ENCODE assay signal across 25 mouse cellular contexts in the genomic region with DNA sequence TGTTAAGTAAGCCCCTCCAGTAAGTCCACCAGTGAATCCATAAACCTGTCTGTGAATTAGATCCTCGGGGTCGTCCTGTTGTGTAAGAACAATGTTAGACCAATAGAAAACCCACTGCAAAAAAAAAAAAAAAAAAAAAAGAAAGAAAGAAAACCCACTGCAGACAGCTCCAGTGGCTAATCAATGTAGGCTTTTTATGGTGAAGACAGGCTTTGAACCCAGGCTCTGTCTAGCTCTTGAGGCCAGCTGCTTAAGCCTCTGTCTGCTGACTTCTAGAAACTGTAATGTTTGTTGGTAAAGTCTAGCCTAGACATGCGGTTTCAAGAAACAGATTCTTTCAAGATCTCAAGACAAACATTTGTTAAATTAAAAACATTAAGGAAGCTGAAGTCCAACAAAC. TPM values are rescaled to one million over a fixed set of nuclear protein-coding genes. Genes with fewer than 3 reads are reported as not detected.
DNase-seq lines count a peak whose midpoint lies in the region; ATAC-seq and TF ChIP-seq lines count a peak whose summit lies in the region.
"Had no signal": no experiment of that assay in that cellular context is flagged by ENCODE, and none has a peak within 500 bp of the region (broad histone marks: within the 10 kb centered on the region; RNA-seq: fewer than 3 reads in every experiment).

No protein-coding gene starts in this region.

- DNase-seq in embryonic facial prominence, embryonic 10.5 days (ENCODE audit: low spot score) = no peak
- DNase-seq in liver, embryonic 13.5 days = no peak
- peak; percentile 52 for DNase-seq in MEL (ENCODE audit: low read depth, low spot score)
- no peak for DNase-seq in B cell, adult 2 months
- DNase-seq: cerebellum, adult 9-11 months had no signal

- H3K4me3 ChIP-seq in embryonic facial prominence, embryonic 13.5 days = no peak overlapping the region
- H3K4me3 ChIP-seq in embryonic facial prominence, embryonic 10.5 days = no peak overlapping the region
- H3K4me3 ChIP-seq in liver, embryonic 13.5 days (replicated peaks) = no peak overlapping the region
- no peak overlapping the region for H3K4me3 ChIP-seq in liver, embryonic 12.5 days
- peak overlapping the region; percentile 94 for H3K4me3 ChIP-seq in MEL (ENCODE audit: control insufficient read depth in 1 of 2, insufficient read depth in 1 of 2, low read depth in 2 of 2, low read length in 2 of 2)
- peak overlapping the region; percentile 22 for H3K4me3 ChIP-seq in myocyte
- H3K4me3 ChIP-seq: embryonic facial prominence, embryonic 12.5 days; hindbrain, embryonic 13.5 days had no signal

- H3K4me1 ChIP-seq in embryonic facial prominence, embryonic 13.5 days = peaks cover 14% of the 10 kb centered on the region
- H3K4me1 ChIP-seq in embryonic facial prominence, embryonic 10.5 days = peaks cover 15% of the 10 kb centered on the region
- H3K4me1 ChIP-seq in liver, embryonic 13.5 days (replicated peaks) = peaks cover 22% of the 10 kb centered on the region
- peaks cover 16% of the 10 kb centered on the region; the same call in 1 of the 2 replicates for H3K4me1 ChIP-seq in liver, embryonic 12.5 days
- H3K4me1 ChIP-seq in MEL (ENCODE audit: control insufficient read depth in 1 of 2, insufficient read depth in 2 of 2, low read length in 2 of 2) = peaks cover 3 to 5% of the 10 kb centered on the region in 2 experiments; a peak in 3 of 4 replicates
- H3K4me1 ChIP-seq: heart, embryonic 13.5 days had no signal

- no peak for TF ChIP-seq RAD21 in MEL (IDR thresholded peaks at IDR 0.05; ENCODE audit: low read depth, low read length)

- no peak for ATAC-seq in embryonic facial prominence, embryonic 13.5 days (ENCODE audit: insufficient number of reproducible peaks, insufficient read depth, low FRiP score, low TSS enrichment, low read depth)
- ATAC-seq in liver, embryonic 13.5 days (ENCODE audit: low read depth) = no peak
- ATAC-seq in liver, embryonic 12.5 days = no peak
- ATAC-seq in megakaryocyte-erythroid progenitor cell, adult 5-6 weeks (replicated peaks; ENCODE audit: low FRiP score, low TSS enrichment, poor library complexity, severe bottlenecking) = no peak

- no peak for TF ChIP-seq POLR2A in MEL (IDR thresholded peaks at IDR 0.05; ENCODE audit: control insufficient read depth in 1 of 2, insufficient read depth in 1 of 2, low read depth in 1 of 2, low read length in 2 of 2, poor library complexity in 1 of 2)
- no peak for TF ChIP-seq POLR2A in myocyte (IDR thresholded peaks at IDR 0.05; ENCODE audit: insufficient read length, low read depth)

- H3K4me2 ChIP-seq in embryonic facial prominence, embryonic 13.5 days = peak overlapping the region; percentile 45; the same call in 1 of the 2 replicates
- peak overlapping the region; percentile 35 for H3K4me2 ChIP-seq in liver, embryonic 13.5 days
- H3K4me2 ChIP-seq in liver, embryonic 12.5 days = no peak overlapping the region
- H3K4me2 ChIP-seq in myocyte (ENCODE audit: low read depth) = peak overlapping the region; percentile 67
- H3K4me2 ChIP-seq: embryonic facial prominence, embryonic 12.5 days had no signal

- no peaks in the 10 kb centered on the region for H3K9me3 ChIP-seq in embryonic facial prominence, embryonic 13.5 days
- no peaks in the 10 kb centered on the region for H3K9me3 ChIP-seq in embryonic facial prominence, embryonic 10.5 days
- H3K9me3 ChIP-seq in liver, embryonic 13.5 days (replicated peaks) = no peaks in the 10 kb centered on the region
- no peaks in the 10 kb centered on the region for H3K9me3 ChIP-seq in liver, embryonic 12.5 days (replicated peaks)
- H3K9me3 ChIP-seq in MEL (replicated peaks; ENCODE audit: insufficient read depth, low read length) = no peaks in the 10 kb centered on the region
- H3K9me3 ChIP-seq: embryonic facial prominence, embryonic 12.5 days; heart, embryonic 13.5 days; hindbrain, embryonic 13.5 days; kidney, embryonic 15.5 days; megakaryocyte, embryonic 14.5 days had no signal

- H3K27ac ChIP-seq in embryonic facial prominence, embryonic 13.5 days = peak overlapping the region; percentile 62; the same call in 1 of the 2 replicates
- no peak overlapping the region for H3K27ac ChIP-seq in embryonic facial prominence, embryonic 10.5 days (replicated peaks)
- no peak overlapping the region for H3K27ac ChIP-seq in liver, embryonic 13.5 days
- no peak overlapping the region for H3K27ac ChIP-seq in liver, embryonic 12.5 days
- H3K27ac ChIP-seq in MEL (ENCODE audit: control insufficient read depth, low read depth, low read length) = peak overlapping the region; percentile 64
- H3K27ac ChIP-seq: embryonic facial prominence, embryonic 12.5 days; heart, embryonic 13.5 days; hindbrain, embryonic 13.5 days; kidney, embryonic 15.5 days had no signal

- no peaks in the 10 kb centered on the region for H3K36me3 ChIP-seq in embryonic facial prominence, embryonic 13.5 days
- no peaks in the 10 kb centered on the region for H3K36me3 ChIP-seq in embryonic facial prominence, embryonic 10.5 days (replicated peaks)
- H3K36me3 ChIP-seq in liver, embryonic 13.5 days = no peaks in the 10 kb centered on the region
- no peaks in the 10 kb centered on the region for H3K36me3 ChIP-seq in liver, embryonic 12.5 days
- peaks cover 0 to 4% of the 10 kb centered on the region in 2 experiments; a peak in 2 of 4 replicates for H3K36me3 ChIP-seq in MEL (ENCODE audit: control insufficient read depth in 1 of 2, insufficient read depth in 2 of 2, low read length in 2 of 2)
- peaks cover 16% of the 10 kb centered on the region for H3K36me3 ChIP-seq in myocyte (ENCODE audit: control insufficient read depth, insufficient read depth)
- H3K36me3 ChIP-seq: embryonic facial prominence, embryonic 12.5 days; heart, embryonic 13.5 days; hindbrain, embryonic 13.5 days; kidney, embryonic 15.5 days had no signal

- no peaks in the 10 kb centered on the region; the same call in 1 of the 2 replicates for H3K79me2 ChIP-seq in MEL (ENCODE audit: control insufficient read depth, insufficient read depth, low read length, poor library complexity)
- H3K79me2 ChIP-seq in myocyte (ENCODE audit: control insufficient read depth, insufficient read depth) = peaks cover 16% of the 10 kb centered on the region

- TF ChIP-seq EP300 in MEL (IDR thresholded peaks at IDR 0.05; ENCODE audit: low read depth in 1 of 2, low read length in 2 of 2) = no peak

- H3K27me3 ChIP-seq in embryonic facial prominence, embryonic 13.5 days = no peaks in the 10 kb centered on the region
- H3K27me3 ChIP-seq in embryonic facial prominence, embryonic 10.5 days (replicated peaks; ENCODE audit: low read depth, poor library complexity, severe bottlenecking) = no peaks in the 10 kb centered on the region
- no peaks in the 10 kb centered on the region for H3K27me3 ChIP-seq in liver, embryonic 13.5 days
- 0 out of 2 replicates have a peak, but pooled peaks cover 5% of the 10 kb centered on the region for H3K27me3 ChIP-seq in liver, embryonic 12.5 days (replicated peaks)
- H3K27me3 ChIP-seq in MEL (ENCODE audit: control insufficient read depth in 1 of 2, insufficient read depth in 2 of 2, low read length in 2 of 2) = no peaks in the 10 kb centered on the region
- H3K27me3 ChIP-seq in myocyte (ENCODE audit: control insufficient read depth, insufficient read depth, insufficient read length) = no peaks in the 10 kb centered on the region
- H3K27me3 ChIP-seq: embryonic facial prominence, embryonic 12.5 days; heart, embryonic 13.5 days; hindbrain, embryonic 13.5 days; kidney, embryonic 15.5 days had no signal

- H3K9ac ChIP-seq in embryonic facial prominence, embryonic 13.5 days = no peak overlapping the region
- H3K9ac ChIP-seq in liver, embryonic 13.5 days = no peak overlapping the region; the same call in 1 of the 2 replicates
- no peak overlapping the region for H3K9ac ChIP-seq in liver, embryonic 12.5 days
- H3K9ac ChIP-seq in MEL (ENCODE audit: control insufficient read depth, low read depth, low read length, poor library complexity, severe bottlenecking) = peak overlapping the region; percentile 82
- H3K9ac ChIP-seq: embryonic facial prominence, embryonic 12.5 days; forebrain, postnatal 0 days; hindbrain, embryonic 13.5 days; kidney, embryonic 15.5 days had no signal

- H3ac ChIP-seq in myocyte (ENCODE audit: control insufficient read depth, insufficient read length) = no peak overlapping the region

- 72% methylated on average over 3 of the region's 3 CpGs for WGBS in embryonic facial prominence, embryonic 13.5 days
- 85% methylated on average over 3 of the region's 3 CpGs for WGBS in embryonic facial prominence, embryonic 10.5 days
- WGBS in liver, embryonic 13.5 days (ENCODE audit: insufficient replicate concordance) = 69% methylated on average over 3 of the region's 3 CpGs
- WGBS in liver, embryonic 12.5 days (ENCODE audit: insufficient replicate concordance) = 79% methylated on average over 3 of the region's 3 CpGs

- TF ChIP-seq CTCF in MEL (IDR thresholded peaks at IDR 0.05 in 2 of 3, conservative IDR thresholded peaks at IDR 0.05 in 1 of 3; ENCODE audit: control insufficient read depth in 1 of 3, insufficient read depth in 1 of 3, low read depth in 2 of 3, low read length in 3 of 3, poor library complexity in 1 of 3, severe bottlenecking in 1 of 3) = no peak

RNA-seq across cellular contexts. Expression of a gene that starts 40.2 kb away (rescaled TPM):
- 0.30 TPM in 1 of 2 replicates, not detected in the other for polyA plus RNA-seq in embryonic facial prominence, embryonic 13.5 days (2015; fragmentation: Nextera tagmentation; extraction: Ambion mirVana)
- polyA plus RNA-seq in embryonic facial prominence, embryonic 10.5 days (2016; fragmentation: Nextera tagmentation; extraction: Ambion mirVana) = 0.33 TPM in 1 of 2 replicates, not detected in the other
- 0.36 and 0.63 TPM in 2 replicates for polyA plus RNA-seq in liver, embryonic 13.5 days (2015; fragmentation: Nextera tagmentation; extraction: Ambion mirVana)
- polyA plus RNA-seq in liver, embryonic 12.5 days (2016; fragmentation: Nextera tagmentation; extraction: Ambion mirVana) = 0.35 and 0.83 TPM in 2 replicates
- total RNA-seq in MEL (2012; rRNA removed) = not detected in 2 replicates
- polyA plus RNA-seq in MEL (2012; ENCODE audit: insufficient read depth in 1 of 2, insufficient read length in 2 of 2, low read depth in 1 of 2, low replicate concordance in 2 of 2, missing spikeins in 1 of 2) (not detected), myocyte (2012; fragmentation: generic; extraction: Trizol) (0.14 TPM)
- not detected in 2 replicates for total RNA-seq in megakaryocyte-erythroid progenitor cell, adult 5-6 weeks (2014; fragmentation: Nextera tagmentation)
- not detected in 2 replicates for total RNA-seq in megakaryocyte-erythroid progenitor cell, adult 5-6 weeks (2017)
- total RNA-seq: adrenal gland, adult 18-20 months; forebrain, postnatal 0 days; granulocyte monocyte progenitor cell, adult 5-6 weeks; heart, postnatal 25 days; layer of hippocampus, postnatal 25 days; left cerebral cortex, postnatal 25 days; midbrain, postnatal 0 days had no signal
- polyA plus RNA-seq: cortical plate, adult 2 months; embryonic facial prominence, embryonic 12.5 days; forebrain, postnatal 0 days; heart, embryonic 13.5 days; hindbrain, embryonic 13.5 days; intestine, embryonic 14.5 days; lung, embryonic 16.5 days; midbrain, postnatal 0 days had no signal

RNA-seq across cellular contexts. Expression of a gene that starts 46.2 kb away (rescaled TPM):
- not detected in 2 replicates for polyA plus RNA-seq in embryonic facial prominence, embryonic 13.5 days (2015; fragmentation: Nextera tagmentation; extraction: Ambion mirVana)
- not detected in 2 replicates for polyA plus RNA-seq in embryonic facial prominence, embryonic 10.5 days (2016; fragmentation: Nextera tagmentation; extraction: Ambion mirVana)
- polyA plus RNA-seq in liver, embryonic 13.5 days (2015; fragmentation: Nextera tagmentation; extraction: Ambion mirVana) = 0.31 and 0.66 TPM in 2 replicates
- 1.3 and 1.6 TPM in 2 replicates for polyA plus RNA-seq in liver, embryonic 12.5 days (2016; fragmentation: Nextera tagmentation; extraction: Ambion mirVana)
- total RNA-seq in MEL (2012; rRNA removed) = 0.19 TPM in 1 of 2 replicates, not detected in the other
- polyA plus RNA-seq in MEL (2012; ENCODE audit: insufficient read depth in 1 of 2, insufficient read length in 2 of 2, low read depth in 1 of 2, low replicate concordance in 2 of 2, missing spikeins in 1 of 2) (under 1 TPM in 1 of 2 experiments, not detected in 1; 0.25 TPM), myocyte (2012; fragmentation: generic; extraction: Trizol) (0.30 TPM)
- total RNA-seq in megakaryocyte-erythroid progenitor cell, adult 5-6 weeks (2014; fragmentation: Nextera tagmentation) = not detected in 2 replicates
- 3.3 TPM in 1 of 2 replicates, not detected in the other for total RNA-seq in megakaryocyte-erythroid progenitor cell, adult 5-6 weeks (2017)
- total RNA-seq: adrenal gland, adult 18-20 months; forebrain, postnatal 0 days; granulocyte monocyte progenitor cell, adult 5-6 weeks; heart, postnatal 25 days; layer of hippocampus, postnatal 25 days; left cerebral cortex, postnatal 25 days; midbrain, postnatal 0 days had no signal
- polyA plus RNA-seq: cortical plate, adult 2 months; embryonic facial prominence, embryonic 12.5 days; forebrain, postnatal 0 days; heart, embryonic 13.5 days; hindbrain, embryonic 13.5 days; limb, embryonic 14.5 days; lung, embryonic 16.5 days; midbrain, postnatal 0 days had no signal

RNA-seq across cellular contexts. Expression of a gene that starts 51.9 kb away (rescaled TPM):
- polyA plus RNA-seq in embryonic facial prominence, embryonic 13.5 days (2015; fragmentation: Nextera tagmentation; extraction: Ambion mirVana) = not detected in 2 replicates
- polyA plus RNA-seq in embryonic facial prominence, embryonic 10.5 days (2016; fragmentation: Nextera tagmentation; extraction: Ambion mirVana) = not detected in 2 replicates
- 0.68 and 1.1 TPM in 2 replicates for polyA plus RNA-seq in liver, embryonic 13.5 days (2015; fragmentation: Nextera tagmentation; extraction: Ambion mirVana)
- 0.85 and 1.1 TPM in 2 replicates for polyA plus RNA-seq in liver, embryonic 12.5 days (2016; fragmentation: Nextera tagmentation; extraction: Ambion mirVana)
- not detected in 2 replicates for total RNA-seq in MEL (2012; rRNA removed)
- under 1 TPM in 1 of 2 experiments, not detected in 1; 0.18 TPM for polyA plus RNA-seq in MEL (2012; ENCODE audit: insufficient read depth in 1 of 2, insufficient read length in 2 of 2, low read depth in 1 of 2, low replicate concordance in 2 of 2, missing spikeins in 1 of 2)
- 0.23 TPM for polyA plus RNA-seq in myocyte (2012; fragmentation: generic; extraction: Trizol)
- not detected in 2 replicates for total RNA-seq in megakaryocyte-erythroid progenitor cell, adult 5-6 weeks (2014; fragmentation: Nextera tagmentation)
- 0.91 and 3.4 TPM in 2 replicates for total RNA-seq in megakaryocyte-erythroid progenitor cell, adult 5-6 weeks (2017)
- total RNA-seq: adrenal gland, adult 18-20 months; forebrain, postnatal 0 days; granulocyte monocyte progenitor cell, adult 5-6 weeks; heart, postnatal 25 days; layer of hippocampus, postnatal 25 days; left cerebral cortex, postnatal 25 days; midbrain, postnatal 0 days had no signal
- polyA plus RNA-seq: cortical plate, adult 2 months; embryonic facial prominence, embryonic 12.5 days; forebrain, postnatal 0 days; heart, embryonic 13.5 days; hindbrain, embryonic 13.5 days; intestine, embryonic 14.5 days; lung, embryonic 16.5 days; midbrain, postnatal 0 days had no signal

RNA-seq across cellular contexts. Expression of a gene that starts 57.9 kb away (rescaled TPM):
- not detected in 2 replicates for polyA plus RNA-seq in embryonic facial prominence, embryonic 13.5 days (2015; fragmentation: Nextera tagmentation; extraction: Ambion mirVana)
- not detected in 2 replicates for polyA plus RNA-seq in embryonic facial prominence, embryonic 10.5 days (2016; fragmentation: Nextera tagmentation; extraction: Ambion mirVana)
- polyA plus RNA-seq in liver, embryonic 13.5 days (2015; fragmentation: Nextera tagmentation; extraction: Ambion mirVana) = 1.2 and 1.6 TPM in 2 replicates
- polyA plus RNA-seq in liver, embryonic 12.5 days (2016; fragmentation: Nextera tagmentation; extraction: Ambion mirVana) = 1.2 and 1.7 TPM in 2 replicates
- total RNA-seq in MEL (2012; rRNA removed) = 0.08 TPM in 1 of 2 replicates, not detected in the other
- not detected for polyA plus RNA-seq in MEL (2012; ENCODE audit: insufficient read depth in 1 of 2, insufficient read length in 2 of 2, low read depth in 1 of 2, low replicate concordance in 2 of 2, missing spikeins in 1 of 2)
- polyA plus RNA-seq in myocyte (2012; fragmentation: generic; extraction: Trizol) = 0.13 TPM
- 0.64 TPM in 1 of 2 replicates, not detected in the other for total RNA-seq in megakaryocyte-erythroid progenitor cell, adult 5-6 weeks (2014; fragmentation: Nextera tagmentation)
- total RNA-seq in megakaryocyte-erythroid progenitor cell, adult 5-6 weeks (2017) = 0.27 TPM in 1 of 2 replicates, not detected in the other
- total RNA-seq: adrenal gland, adult 18-20 months; forebrain, postnatal 0 days; granulocyte monocyte progenitor cell, adult 5-6 weeks; heart, postnatal 25 days; layer of hippocampus, postnatal 25 days; left cerebral cortex, postnatal 25 days; midbrain, postnatal 0 days had no signal
- polyA plus RNA-seq: cortical plate, adult 2 months; forebrain, postnatal 0 days; hindbrain, embryonic 13.5 days; lung, embryonic 16.5 days; midbrain, postnatal 0 days had no signal

Comparison
In these comparisons a context has a peak if more than half of its experiments do, and no peak if none do; other contexts are left out.
1. H3K27ac ChIP-seq: peak in embryonic facial prominence, embryonic 13.5 days (single experiment) and MEL (single experiment); none in embryonic facial prominence, embryonic 10.5 days (single experiment), liver, embryonic 13.5 days (single experiment) and liver, embryonic 12.5 days (single experiment).
2. H3K4me3 ChIP-seq: peak in MEL (2 of 2) and myocyte (single experiment); none in embryonic facial prominence, embryonic 13.5 days (single experiment), embryonic facial prominence, embryonic 10.5 days (single experiment), liver, embryonic 13.5 days (single experiment) and liver, embryonic 12.5 days (single experiment).